Mouse (Mus musculus): ENCODE data around the gene Khdrbs1. TPM values are rescaled to one million over a fixed set of nuclear protein-coding genes. Genes with fewer than 3 reads are reported as not detected.

Khdrbs1 gene
- polyA plus RNA-seq (2021) = 95.2 TPM

DNA sequence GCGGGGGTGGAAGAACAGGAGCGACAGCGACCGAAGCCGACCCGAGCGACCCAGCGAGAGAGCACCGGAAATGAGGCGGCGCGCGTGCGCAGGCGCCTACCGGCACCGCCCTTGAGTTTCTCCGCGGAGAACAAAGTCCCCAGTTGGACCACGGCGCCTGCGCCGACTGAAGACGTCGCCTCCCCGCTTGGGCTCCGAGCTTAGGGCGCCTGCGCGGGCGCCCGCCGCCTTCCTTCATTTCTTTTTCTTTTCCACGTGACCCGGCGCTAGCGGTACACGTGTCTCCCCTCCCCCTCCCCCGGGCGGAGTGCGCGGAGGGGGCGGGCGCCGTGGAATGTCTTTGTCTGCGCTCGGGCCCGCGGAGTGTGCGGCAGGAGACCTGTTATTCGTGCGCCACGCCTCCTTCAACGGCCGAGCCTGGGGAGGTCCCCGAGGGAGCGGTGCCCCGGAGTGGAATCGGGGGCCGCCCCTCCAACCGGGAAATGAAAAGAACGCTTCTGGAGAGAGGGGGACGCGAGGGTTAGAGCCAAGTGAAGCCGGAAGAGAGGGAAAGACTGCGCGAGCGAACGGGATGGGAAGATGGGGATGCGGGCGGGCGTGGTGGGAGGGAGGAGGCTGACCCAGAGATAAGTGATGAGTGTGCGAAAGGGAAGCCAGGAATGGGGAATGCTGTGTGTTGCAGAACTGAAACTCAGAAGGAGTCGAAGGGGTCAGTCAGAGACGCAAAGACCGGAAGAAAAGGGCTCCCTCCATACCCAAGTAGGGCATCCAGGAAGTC is at the start of gene Khdrbs1:
TSS of gene Khdrbs1 (minus strand) at position 72 of the 778 bp plus-strand sequence.
- no peak for TF ChIP-seq CTCF (IDR thresholded peaks at IDR 0.05)
- ChIA-PET CTCF (no interaction called here), POLR2A (interaction anchor here (0.6 to 1.2 kb wide), 3 partner anchors 10 to 36 kb away, joined by 3 read pairs; no protein-coding TSS in a partner anchor)
- peak; percentile 82 for ATAC-seq
- DNase-seq (ENCODE audit: low read depth, low spot score) = peak; percentile 86
- in situ Hi-C loops (cut with MboI; ENCODE audit: low pct_unique_long_range_greater_than_20kb) = no loop called here
- H3K27me3 ChIP-seq = no peaks in the 10 kb centered on the region

GRCm38 (mm10) chr4:129791399-129791798 is 49.3 kb upstream of the Khdrbs1 start:
- TF ChIP-seq CTCF (IDR thresholded peaks at IDR 0.05) = no peak
- DNase-seq (ENCODE audit: low read depth, low spot score) = no peak
- ATAC-seq = no peak
- no peaks in the 10 kb centered on the region for H3K27me3 ChIP-seq
- CTCF ChIA-PET = no interaction called here
- in situ Hi-C loops (cut with MboI; ENCODE audit: low pct_unique_long_range_greater_than_20kb) = no loop called here
- POLR2A ChIA-PET = no interaction called here

- ChIA-PET CTCF (no interaction called here), POLR2A (interaction anchor here (0.6 kb wide), 1 partner anchor 196 kb away, joined by 3 read pairs; no protein-coding TSS in a partner anchor)
- ATAC-seq = no peak
- DNase-seq (ENCODE audit: low read depth, low spot score) = no peak
- no peaks in the 10 kb centered on the region for H3K27me3 ChIP-seq
- in situ Hi-C loops (cut with MboI; ENCODE audit: low pct_unique_long_range_greater_than_20kb) = no loop called here
- TF ChIP-seq CTCF (IDR thresholded peaks at IDR 0.05) = no peak
These were observed 48.4 kb upstream of the Khdrbs1 start for GRCm38 (mm10) chr4:129790475-129790874.

DNA sequence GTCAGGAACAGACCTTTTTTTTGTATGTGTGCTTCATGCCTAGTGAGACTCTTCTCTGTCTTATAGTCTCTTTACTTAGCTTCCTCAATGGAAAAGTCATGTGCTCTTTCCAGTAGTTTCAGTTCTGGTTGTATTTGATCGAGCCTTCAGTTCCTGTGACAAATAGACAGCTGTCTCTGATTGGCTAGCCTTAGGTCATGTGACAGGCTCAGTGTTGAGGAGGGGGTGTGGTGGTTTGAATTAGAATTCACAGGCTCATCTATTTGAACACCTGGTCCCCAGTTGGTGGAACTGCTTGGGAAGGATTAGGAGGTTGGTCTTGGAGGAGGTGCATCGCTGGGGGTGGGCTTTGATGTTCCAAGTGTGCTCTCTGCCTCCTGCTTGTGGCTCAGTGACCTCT is 47.5 kb upstream of the Khdrbs1 start:
- ChIA-PET CTCF (no interaction called here), POLR2A (no interaction called here)
- no peak for DNase-seq (ENCODE audit: low read depth, low spot score)
- H3K27me3 ChIP-seq = no peaks in the 10 kb centered on the region
- no peak for TF ChIP-seq CTCF (IDR thresholded peaks at IDR 0.05)
- in situ Hi-C loops (cut with MboI; ENCODE audit: low pct_unique_long_range_greater_than_20kb) = loop anchor here (5.0 to 10.0 kb wide), 2 partner anchors 53 to 85 kb away; no protein-coding TSS in a partner anchor
- ATAC-seq = no peak

- ChIA-PET CTCF (no interaction called here), POLR2A (no interaction called here)
- no peaks in the 10 kb centered on the region for H3K27me3 ChIP-seq
- no peak for TF ChIP-seq CTCF (IDR thresholded peaks at IDR 0.05)
- in situ Hi-C loops (cut with MboI; ENCODE audit: low pct_unique_long_range_greater_than_20kb) = loop anchor here (5.0 to 10.0 kb wide), 2 partner anchors 54 to 84 kb away; no protein-coding TSS in a partner anchor
- no peak for ATAC-seq
- DNase-seq (ENCODE audit: low read depth, low spot score) = no peak
These were observed 46.6 kb upstream of the Khdrbs1 start for GRCm38 (mm10) chr4:129788693-129789092.

DNA sequence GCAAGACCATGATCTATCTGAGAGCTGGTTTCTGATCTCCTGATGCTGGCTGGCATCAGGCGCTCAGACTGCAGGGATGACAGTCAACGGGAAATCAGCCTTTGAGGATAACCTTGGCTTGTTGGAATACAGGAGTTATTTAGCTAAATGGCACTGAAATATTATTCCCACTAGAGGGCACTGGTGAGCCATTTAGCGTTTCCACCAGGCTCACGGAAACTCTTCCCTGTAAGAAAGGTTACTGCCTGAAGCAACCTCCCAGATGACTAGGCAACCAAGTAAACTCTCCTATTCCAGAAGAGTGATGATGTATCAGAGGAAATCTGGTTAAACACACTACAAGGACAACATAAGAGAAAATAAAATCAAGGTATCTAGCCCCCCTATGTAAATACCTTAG is 43.1 kb upstream of the Khdrbs1 start:
- ATAC-seq = peak; percentile 51
- peak; percentile 62 for TF ChIP-seq CTCF (IDR thresholded peaks at IDR 0.05)
- in situ Hi-C loops (cut with MboI; ENCODE audit: low pct_unique_long_range_greater_than_20kb) = loop anchor here (5.0 to 10.0 kb wide), 2 partner anchors 57 to 80 kb away; no protein-coding TSS in a partner anchor
- DNase-seq (ENCODE audit: low read depth, low spot score) = peak; percentile 56
- CTCF ChIA-PET = interaction anchor here (0.8 to 1.4 kb wide), 5 partner anchors 10 to 150 kb away, joined by 3 to 5 read pairs (median 3); partner anchors contain the start of gene Spocd1
- POLR2A ChIA-PET = interaction anchor here (0.8 kb wide), 2 partner anchors 139 to 388 kb away, joined by 5 to 6 read pairs; no protein-coding TSS in a partner anchor
- no peaks in the 10 kb centered on the region for H3K27me3 ChIP-seq

DNA sequence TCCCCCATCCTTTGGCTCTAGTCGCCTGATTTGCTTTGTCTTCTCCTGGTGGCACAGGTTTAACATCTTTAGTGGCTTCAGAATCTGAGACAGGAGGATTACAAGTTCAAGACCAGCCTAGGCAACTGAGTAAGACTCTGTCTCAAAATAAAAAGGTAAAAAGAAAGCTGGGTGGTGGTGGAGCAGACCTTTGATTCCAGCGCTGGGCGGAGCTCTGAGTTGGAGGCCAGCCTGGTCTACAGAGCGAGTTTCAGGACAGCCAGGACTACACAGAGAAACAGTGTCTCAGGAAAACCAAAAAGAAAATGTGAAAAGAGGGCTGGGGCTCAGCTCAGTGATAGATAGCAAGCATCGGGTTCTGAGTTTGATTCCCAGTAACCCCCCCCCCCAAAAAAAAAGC is 41.4 kb upstream of the Khdrbs1 start:
- in situ Hi-C loops (cut with MboI; ENCODE audit: low pct_unique_long_range_greater_than_20kb) = loop anchor here (5.0 to 10.0 kb wide), 2 partner anchors 79 to 139 kb away; no protein-coding TSS in a partner anchor
- DNase-seq (ENCODE audit: low read depth, low spot score) (no peak), ATAC-seq (no peak)
- CTCF ChIA-PET = no interaction called here
- no peak for TF ChIP-seq CTCF (IDR thresholded peaks at IDR 0.05)
- POLR2A ChIA-PET = no interaction called here
- no peaks in the 10 kb centered on the region for H3K27me3 ChIP-seq

GRCm38 (mm10) chr4:129782857-129783331 is 40.8 kb upstream of the Khdrbs1 start:
- DNase-seq (ENCODE audit: low read depth, low spot score) = no peak
- no peak for ATAC-seq
- TF ChIP-seq CTCF (IDR thresholded peaks at IDR 0.05) = no peak
- in situ Hi-C loops (cut with MboI; ENCODE audit: low pct_unique_long_range_greater_than_20kb) = loop anchor here (5.0 to 10.0 kb wide), 2 partner anchors 78 to 139 kb away; no protein-coding TSS in a partner anchor
- H3K27me3 ChIP-seq = no peaks in the 10 kb centered on the region
- ChIA-PET CTCF (interaction anchor here (1.1 kb wide), 1 partner anchor 37 kb away, joined by 3 read pairs; no protein-coding TSS in a partner anchor), POLR2A (no interaction called here)

DNA sequence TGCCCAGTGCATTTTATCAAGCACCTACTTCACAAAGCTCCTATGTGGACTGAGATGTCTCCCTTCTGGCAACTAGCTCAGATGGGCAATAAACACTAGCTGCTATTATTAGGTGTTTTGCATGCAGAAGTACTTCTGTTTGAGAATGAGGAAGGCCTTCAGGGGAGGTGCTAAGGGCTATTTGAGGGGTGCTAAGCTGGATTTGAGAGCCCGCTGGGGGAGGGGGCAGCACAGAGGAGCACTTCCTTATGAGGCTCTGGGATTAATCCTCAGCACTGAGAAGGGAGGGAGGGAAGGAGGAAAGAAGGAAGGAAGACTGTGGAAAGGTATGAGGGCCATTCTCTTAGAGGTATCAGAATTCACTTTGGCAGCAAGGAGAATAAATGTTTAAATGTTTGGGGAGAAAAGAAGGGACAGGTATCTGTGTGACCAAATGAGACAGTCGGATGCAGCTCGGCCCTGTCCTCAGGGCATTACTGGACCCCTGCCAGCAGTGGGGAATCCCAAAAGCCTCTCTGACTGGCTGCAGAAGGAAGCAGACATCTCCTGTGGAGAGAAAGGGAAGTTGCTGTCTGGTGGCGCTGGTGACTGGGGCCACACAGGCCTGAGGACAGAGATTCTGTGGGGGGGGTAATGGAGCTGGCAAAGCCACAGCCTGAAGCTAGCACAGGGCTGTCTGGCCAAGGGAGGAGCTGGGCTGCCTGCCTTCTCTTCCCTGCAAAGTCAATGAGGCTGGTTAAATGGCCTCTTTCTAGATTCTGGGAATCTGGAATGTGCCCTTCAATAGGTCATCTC is 40.0 kb upstream of the Khdrbs1 start:
- ChIA-PET CTCF (interaction anchor here (1.1 kb wide), 1 partner anchor 38 kb away, joined by 3 read pairs; no protein-coding TSS in a partner anchor), POLR2A (no interaction called here)
- ATAC-seq (no peak), DNase-seq (ENCODE audit: low read depth, low spot score) (no peak)
- TF ChIP-seq CTCF (IDR thresholded peaks at IDR 0.05) = no peak
- H3K27me3 ChIP-seq = no peaks in the 10 kb centered on the region
- in situ Hi-C loops (cut with MboI; ENCODE audit: low pct_unique_long_range_greater_than_20kb) = loop anchor here (5.0 to 10.0 kb wide), 2 partner anchors 77 to 140 kb away; no protein-coding TSS in a partner anchor
